Mouse (Mus musculus) inflammation-experienced regulatory T-cells, adult 6 months (primary cell): ENCODE results near the gene Eva1b. TPM values are rescaled to one million over a fixed set of nuclear protein-coding genes. Genes with fewer than 3 reads are reported as not detected.

Experiments
- ATAC-seq: one replicate; pipeline ENCODE4 v1.8.0; 2017
- polyA plus RNA-seq, 3 experiments: library from polyadenylated mRNA; unstranded; fragments of 100-300 nt; shearing (Covaris generic); gene quantifications; one replicate each; pipeline ENCODE4 v1.2.1; 2017

The Eva1b gene
- 10 to 100 TPM in 2 of 3 experiments, 1 to 10 TPM in 1; 8.5 to 14.5 (median 11.7) TPM for polyA plus RNA-seq

DNA sequence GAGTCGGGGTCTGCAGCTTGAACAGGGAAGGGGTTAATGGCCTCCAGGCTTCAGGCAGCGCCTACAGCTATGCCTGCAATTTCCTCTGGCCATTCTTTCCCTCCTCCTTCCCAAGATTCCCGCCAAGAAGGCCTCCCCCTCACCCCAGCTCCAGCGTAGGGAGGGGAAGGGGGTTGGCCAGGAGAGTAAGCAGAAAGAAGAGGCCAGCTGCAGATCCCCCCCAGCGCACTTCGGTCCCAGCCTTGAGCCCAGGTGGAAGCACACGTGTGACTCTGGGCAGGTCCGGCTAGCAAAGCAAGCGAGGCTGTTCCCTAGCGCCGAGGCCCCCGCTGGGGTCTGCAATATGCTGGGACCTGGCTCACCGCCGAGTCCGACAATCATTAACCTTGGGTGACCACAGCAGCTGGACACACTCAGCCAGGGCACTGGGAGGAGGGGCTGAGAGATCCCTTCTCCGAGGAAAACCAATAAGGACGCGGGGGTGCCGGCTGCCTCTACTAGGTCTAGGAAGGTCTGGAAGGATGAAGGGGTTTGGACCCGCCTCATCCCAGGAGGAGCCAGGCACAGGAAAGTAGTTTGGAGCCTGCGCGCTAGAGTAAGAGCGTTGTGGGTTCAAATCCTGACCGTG lies at the start of gene Eva1b:
Gene Eva1b (plus strand): TSS at position 212 of the 628 bp plus-strand sequence.
- no peak for ATAC-seq

- ATAC-seq: no peak
Measured at GRCm38 (mm10) chr4:126099365-126099764, 48.2 kb upstream of the Eva1b start.

GRCm38 (mm10) chr4:126100764-126101163 lies 46.8 kb upstream of the Eva1b start:
- ATAC-seq: no peak

DNA sequence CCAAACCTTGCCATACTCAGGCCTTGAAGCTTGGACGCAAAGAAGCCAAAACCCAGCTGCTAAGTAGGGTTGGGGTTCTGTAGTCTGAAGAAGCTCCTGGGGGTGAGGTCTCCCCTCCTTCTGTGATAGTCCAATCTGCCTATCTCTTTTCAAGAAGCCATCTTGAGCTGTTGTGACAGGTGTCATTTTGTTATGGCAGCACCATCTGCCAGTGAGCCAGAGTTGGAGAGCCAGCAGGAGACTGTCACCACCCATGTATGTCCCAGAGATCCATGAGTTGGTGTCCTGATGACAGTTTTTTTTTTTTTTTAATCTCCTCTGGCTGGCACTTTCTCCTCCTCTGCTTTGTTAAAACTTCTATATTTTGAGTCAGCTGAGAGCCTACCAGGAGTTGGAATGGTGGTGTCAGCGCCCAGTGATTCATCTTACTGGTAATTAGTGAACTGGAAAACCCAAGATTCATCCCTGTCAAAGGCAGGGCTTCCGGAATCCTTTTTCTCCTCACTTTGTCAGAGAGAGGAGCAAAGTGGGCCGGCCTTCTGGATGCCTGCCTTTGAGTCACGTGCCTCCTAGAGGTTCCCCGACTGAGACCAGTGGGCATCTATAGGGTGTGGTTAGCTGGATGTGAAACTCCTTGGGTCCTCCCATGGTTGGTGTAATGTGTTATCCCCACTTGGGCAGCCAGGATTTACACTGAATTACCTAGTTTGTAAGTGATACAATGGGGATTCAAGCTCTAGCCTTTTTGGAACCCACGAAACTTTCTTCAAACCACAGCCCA lies 45.3 kb upstream of the Eva1b start:
- no peak for ATAC-seq

- peak; percentile 66 for ATAC-seq
Measured at GRCm38 (mm10) chr4:126103057-126103581, 44.4 kb upstream of the Eva1b start.

- peak; percentile 96 for ATAC-seq
Measured at GRCm38 (mm10) chr4:126103590-126104068, 43.9 kb upstream of the Eva1b start, which contains the start of gene Stk40. Gene Stk40, plus strand, starts transcription at chr4:126103957.

GRCm38 (mm10) chr4:126104261-126105075 lies 43.1 kb upstream of the Eva1b start:
- ATAC-seq: no peak

DNA sequence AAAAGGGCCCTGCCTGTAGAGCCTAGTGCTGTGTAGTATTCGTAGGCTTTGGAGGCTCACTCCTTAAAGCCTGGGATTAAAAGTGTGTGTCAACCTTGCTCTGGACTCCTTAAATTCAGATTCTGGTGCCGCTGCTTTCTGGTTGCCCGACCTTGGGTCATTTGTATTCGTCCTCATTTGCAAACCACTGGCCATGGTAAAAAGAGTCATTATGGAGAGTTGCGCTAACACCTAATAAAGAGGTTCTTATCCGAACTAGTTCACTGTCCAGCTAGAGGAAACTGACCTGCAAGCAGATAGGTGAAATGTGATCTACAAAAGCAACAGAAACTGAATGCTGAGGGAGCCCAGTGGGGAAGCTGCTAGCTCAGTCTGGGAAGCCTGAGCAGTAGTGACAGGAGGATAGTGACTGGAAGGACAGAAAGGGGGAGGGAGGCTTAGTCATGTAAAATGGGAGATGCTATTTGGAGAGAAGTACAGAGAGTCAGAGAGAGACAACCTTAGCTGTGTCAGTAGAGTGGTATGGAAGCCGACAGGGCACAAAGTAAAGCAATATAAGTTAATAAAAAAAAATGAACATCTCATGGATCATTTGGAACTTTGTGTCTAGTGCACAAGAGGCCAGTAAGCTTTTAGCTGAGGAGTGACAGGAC lies 42.3 kb upstream of the Eva1b start:
- no peak for ATAC-seq

DNA sequence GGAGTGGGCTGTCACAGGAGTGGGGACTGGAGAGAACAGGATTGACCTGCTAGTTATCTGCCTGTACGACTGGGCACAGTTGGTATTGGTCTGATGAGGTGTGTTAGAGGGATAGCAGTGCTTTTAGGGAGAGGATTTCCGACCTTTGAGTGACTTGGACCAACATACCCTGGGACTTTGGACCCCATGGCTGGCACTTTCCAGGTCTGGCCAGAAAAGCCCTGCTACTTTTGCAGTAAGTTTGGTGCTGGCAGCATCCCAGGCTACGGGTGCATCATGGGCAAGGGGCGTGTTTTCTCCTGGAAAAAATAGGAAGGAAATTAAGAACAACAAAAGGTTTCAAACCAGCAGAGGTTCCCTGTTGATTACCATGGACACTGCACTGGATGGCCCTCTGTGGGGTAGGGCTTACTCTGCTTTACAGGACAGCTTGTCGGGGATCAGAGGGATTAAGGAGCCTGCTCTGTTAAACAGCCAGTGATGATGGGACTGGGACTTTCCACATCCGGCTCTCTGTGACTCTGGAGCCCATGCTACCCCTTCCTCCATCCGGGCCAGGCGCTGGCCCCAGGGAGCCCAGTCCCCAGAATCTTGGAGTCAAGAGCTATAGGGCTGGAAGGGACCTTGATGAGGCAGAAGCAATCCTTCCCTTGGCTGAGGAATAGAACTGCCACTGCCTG lies 39.3 kb upstream of the Eva1b start:
- ATAC-seq: no peak

DNA sequence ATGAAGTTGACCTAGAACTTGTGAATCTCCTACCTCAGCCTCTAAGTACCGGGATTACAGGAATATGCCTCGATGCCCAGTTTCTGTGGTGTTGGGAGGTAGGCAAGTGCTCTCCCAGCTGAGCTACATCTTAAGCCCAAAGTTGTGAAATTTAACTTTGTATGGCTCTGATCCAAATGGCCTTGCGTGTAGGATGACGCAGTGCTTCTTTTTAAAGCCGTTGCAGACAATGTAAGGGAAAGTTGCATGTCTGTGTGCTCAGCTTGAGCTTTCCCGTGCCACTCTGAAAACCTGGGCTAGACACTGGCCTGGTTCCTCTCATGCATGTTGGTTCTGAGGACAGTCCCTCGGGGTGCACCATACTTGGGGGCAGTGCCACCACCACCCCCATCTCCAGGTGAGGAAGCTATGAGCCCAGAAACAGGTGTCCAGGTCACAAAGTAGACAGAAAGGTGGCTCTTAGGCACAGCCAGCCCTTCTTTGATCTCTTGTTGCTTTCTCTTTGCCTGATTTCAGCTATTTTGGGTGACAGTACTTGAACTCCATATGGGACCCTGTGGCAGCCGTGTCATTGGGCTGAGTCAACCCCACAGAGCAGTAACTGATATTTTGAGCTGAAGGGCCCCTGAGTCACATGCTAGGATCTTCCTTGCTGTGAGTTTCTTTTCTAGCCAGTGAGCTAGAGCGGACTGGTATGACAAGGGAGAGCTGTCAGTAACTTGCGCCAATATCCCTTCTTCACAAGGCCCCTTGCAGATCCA lies 37.8 kb upstream of the Eva1b start:
- peak; percentile 38 for ATAC-seq

- ATAC-seq: peak; percentile 86
Measured at GRCm38 (mm10) chr4:126110374-126111152, 37.0 kb upstream of the Eva1b start.

- ATAC-seq: peak; percentile 36
Measured at GRCm38 (mm10) chr4:126111153-126111549, 36.4 kb upstream of the Eva1b start.

DNA sequence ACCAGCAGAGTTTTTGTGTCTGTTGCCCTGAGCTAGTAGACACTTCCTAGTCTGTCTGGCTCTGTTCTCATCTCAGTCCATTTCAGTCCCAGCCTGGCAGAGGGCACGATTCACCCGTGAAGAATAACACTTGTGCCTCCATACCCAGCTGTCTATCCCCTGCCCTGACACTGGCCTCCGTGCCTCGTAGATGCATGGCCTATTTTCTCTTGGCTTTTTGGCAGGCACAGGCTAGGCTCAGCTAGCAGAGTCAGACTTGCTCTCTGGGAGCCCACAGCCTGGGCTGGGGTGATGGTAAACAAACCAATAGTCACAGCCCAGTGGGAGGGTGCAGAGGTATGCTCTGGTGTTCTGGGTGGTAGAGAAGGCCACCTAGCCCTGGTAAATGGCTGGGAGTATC lies 34.3 kb upstream of the Eva1b start:
- ATAC-seq: no peak

GRCm38 (mm10) chr4:126113943-126114342 lies 33.6 kb upstream of the Eva1b start:
- peak; percentile 16 for ATAC-seq

GRCm38 (mm10) chr4:126115411-126115810 lies 32.1 kb upstream of the Eva1b start:
- no peak for ATAC-seq

DNA sequence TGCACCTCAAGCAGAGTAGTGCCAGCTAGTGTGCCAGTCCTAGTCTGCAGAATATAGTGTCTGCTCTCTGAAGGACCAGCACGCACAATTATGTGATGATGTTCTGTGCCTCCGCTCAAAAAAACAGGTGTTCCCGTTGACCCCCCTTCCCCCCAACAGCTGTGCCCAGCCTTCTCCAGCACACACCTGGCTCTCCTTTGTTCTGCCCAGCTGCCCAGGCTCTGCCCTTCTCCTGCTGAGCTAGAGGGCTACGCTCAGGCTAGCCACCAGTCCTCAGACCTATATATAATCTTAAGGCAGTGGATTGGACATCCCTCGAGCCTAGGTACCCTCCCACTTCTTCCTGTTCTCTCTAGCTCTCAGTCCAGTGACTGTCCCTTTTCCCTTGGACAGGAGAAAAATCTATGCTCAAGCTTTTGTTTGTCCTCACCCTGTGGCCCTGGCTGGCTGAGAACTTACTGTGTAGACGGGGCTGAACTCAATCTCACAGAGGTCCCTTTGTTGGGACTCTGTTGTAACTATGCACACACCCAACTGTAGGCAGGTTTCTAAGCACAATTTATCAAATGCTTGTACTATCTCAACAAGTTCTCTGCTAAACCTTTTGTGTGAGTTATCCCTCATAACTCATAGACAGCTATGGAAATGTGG lies 31.5 kb upstream of the Eva1b start:
- no peak for ATAC-seq

- no peak for ATAC-seq
Measured at GRCm38 (mm10) chr4:126117116-126117515, 30.4 kb upstream of the Eva1b start.

DNA sequence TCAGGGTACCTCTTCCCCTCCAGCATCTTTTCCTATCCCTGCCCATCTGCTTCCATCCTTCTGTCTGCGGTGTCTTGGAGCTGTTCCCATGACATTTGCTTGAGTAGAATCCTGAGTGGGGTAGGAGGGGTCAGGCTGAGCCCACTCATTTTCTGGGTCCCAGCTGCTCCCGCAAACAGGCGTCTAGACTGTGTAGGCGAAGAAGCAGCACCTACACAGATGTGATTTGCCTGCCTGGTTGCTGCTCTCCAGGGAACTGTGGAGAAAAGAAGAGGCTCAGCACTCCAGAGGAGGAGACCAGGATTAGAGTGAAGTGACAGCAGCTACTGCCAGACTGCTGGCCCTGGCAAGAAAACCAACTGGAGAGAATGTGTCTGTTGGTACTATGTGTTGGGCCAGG lies 28.9 kb upstream of the Eva1b start:
- no peak for ATAC-seq

GRCm38 (mm10) chr4:126119051-126119450 lies 28.5 kb upstream of the Eva1b start:
- no peak for ATAC-seq
